Mouse (Mus musculus) kidney, adult 2 months (tissue): ENCODE measurements around the gene Trio.

Experiments used
- CTCF ChIP-seq: fragments of 200-500 bp; conservative IDR thresholded peaks from 2 replicates; pipeline ENCODE4 v1.5.1; 2011; ENCODE audit warnings: low read depth, mild to moderate bottlenecking, control low read depth, low read length, moderate library complexity, mixed read lengths; ENCODE audit not compliant: insufficient read depth, insufficient read length
- POLR2A ChIP-seq: fragments of 200-500 bp; IDR thresholded peaks from one replicate; pipeline ENCODE4 v1.6.1; 2011; ENCODE audit warnings: low read depth, low read length, control low read depth

DNA sequence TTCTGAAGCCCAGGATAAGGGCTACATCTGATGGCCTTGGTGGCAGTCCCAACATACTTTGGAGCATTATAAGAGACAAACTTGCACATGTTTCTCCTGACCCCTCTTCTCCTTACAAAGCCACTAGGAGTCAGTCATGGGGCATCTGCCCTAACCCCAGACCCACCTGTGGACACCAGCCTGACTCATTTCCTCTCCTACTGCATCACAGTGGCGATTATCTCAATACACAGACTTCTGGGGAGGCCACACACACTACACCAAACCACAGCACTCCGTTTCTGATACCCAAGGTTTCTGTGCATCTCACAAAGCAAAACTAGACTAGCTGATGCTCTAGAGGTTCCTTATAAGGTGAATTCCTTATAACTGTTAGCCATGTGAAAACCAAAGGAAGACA lies 153.4 kb downstream of the Trio start:
- TF ChIP-seq CTCF (no peak), POLR2A (no peak)
